Mouse (Mus musculus): ENCODE results near the gene Paip2b. TPM values are rescaled to one million over a fixed set of nuclear protein-coding genes. Genes with fewer than 3 reads are reported as not detected.

The Paip2b gene
- polyA plus RNA-seq (2015; fragmentation: Nextera tagmentation; extraction: Ambion mirVana) = 26.1 and 27.1 TPM in 2 replicates

DNA sequence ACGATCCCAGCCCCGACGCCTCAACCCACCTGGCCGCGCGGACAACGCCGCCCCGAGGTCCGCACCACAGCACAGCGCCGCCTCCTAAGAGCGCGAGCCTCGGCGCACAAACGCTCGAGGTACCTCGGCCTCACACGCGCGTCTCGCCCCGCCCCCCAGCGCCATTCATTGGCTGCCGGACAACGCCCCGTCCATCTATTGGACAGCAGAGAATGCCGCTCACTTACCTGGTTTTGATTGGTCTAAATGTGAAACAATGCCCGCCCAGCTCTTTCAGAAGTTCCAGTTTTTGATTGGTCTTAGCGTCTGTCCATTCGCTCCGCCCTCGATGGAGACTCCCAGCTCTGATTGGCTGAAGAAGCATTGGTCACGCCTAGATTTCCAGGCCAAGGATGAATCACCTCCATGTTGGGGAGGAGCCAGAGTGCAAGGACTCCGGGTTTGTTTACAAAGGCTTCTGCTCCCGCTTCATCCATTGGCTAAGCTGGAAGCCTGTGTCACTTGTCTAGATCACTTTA is at the start of gene Paip2b:
Gene Paip2b, minus strand, starts transcription at position 136 of the 518 bp plus-strand sequence.
- peaks cover 16% of the 10 kb centered on the region for H3K4me1 ChIP-seq (replicated peaks)
- H3K27ac ChIP-seq (replicated peaks) = peak within 1 kb of the TSS; percentile 84
- WGBS = 0% methylated on average over 37 of the region's 37 CpGs
- no peaks in the 10 kb centered on the region for H3K9me3 ChIP-seq
- H3K36me3 ChIP-seq = no peaks in the 10 kb centered on the region
- peak; percentile 99 for ATAC-seq (ENCODE audit: low FRiP score, low read depth)
- peak within 1 kb of the TSS; percentile 56 for H3K4me3 ChIP-seq
- no peaks in the 10 kb centered on the region for H3K27me3 ChIP-seq
- H3K4me2 ChIP-seq = peak within 1 kb of the TSS; percentile 61
- peak within 1 kb of the TSS; percentile 63 for H3K9ac ChIP-seq

DNA sequence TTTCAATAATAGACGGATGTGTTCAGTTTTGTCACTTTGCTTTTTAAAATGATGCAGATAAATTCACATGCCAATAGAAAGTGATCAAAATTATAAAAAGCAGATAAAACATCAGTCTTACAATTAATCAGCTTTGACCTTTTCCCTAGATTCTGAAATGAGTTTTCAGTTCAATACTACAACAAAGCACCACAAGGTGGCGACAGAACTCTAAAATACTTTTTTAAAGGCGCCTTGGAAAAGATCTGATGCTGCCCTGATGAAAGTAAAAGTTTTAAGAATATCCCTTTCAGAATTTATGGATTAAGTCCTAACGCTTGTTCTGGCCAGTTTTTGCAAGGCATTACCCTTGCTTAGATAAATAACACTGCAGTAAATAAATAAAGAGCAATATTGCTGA is 48.3 kb upstream of the Paip2b start:
- ATAC-seq (ENCODE audit: low FRiP score, low read depth) = no peak
- Histone ChIP-seq H3K4me3 (no peak overlapping the region), H3K9me3 (no peaks in the 10 kb centered on the region), H3K27me3 (no peaks in the 10 kb centered on the region), H3K4me2 (no peak overlapping the region), H3K36me3 (no peaks in the 10 kb centered on the region), H3K9ac (no peak overlapping the region), H3K4me1 (replicated peaks) (no peaks in the 10 kb centered on the region), H3K27ac (replicated peaks) (no peak overlapping the region)
- WGBS = 6% methylated on average over 4 of the region's 4 CpGs

DNA sequence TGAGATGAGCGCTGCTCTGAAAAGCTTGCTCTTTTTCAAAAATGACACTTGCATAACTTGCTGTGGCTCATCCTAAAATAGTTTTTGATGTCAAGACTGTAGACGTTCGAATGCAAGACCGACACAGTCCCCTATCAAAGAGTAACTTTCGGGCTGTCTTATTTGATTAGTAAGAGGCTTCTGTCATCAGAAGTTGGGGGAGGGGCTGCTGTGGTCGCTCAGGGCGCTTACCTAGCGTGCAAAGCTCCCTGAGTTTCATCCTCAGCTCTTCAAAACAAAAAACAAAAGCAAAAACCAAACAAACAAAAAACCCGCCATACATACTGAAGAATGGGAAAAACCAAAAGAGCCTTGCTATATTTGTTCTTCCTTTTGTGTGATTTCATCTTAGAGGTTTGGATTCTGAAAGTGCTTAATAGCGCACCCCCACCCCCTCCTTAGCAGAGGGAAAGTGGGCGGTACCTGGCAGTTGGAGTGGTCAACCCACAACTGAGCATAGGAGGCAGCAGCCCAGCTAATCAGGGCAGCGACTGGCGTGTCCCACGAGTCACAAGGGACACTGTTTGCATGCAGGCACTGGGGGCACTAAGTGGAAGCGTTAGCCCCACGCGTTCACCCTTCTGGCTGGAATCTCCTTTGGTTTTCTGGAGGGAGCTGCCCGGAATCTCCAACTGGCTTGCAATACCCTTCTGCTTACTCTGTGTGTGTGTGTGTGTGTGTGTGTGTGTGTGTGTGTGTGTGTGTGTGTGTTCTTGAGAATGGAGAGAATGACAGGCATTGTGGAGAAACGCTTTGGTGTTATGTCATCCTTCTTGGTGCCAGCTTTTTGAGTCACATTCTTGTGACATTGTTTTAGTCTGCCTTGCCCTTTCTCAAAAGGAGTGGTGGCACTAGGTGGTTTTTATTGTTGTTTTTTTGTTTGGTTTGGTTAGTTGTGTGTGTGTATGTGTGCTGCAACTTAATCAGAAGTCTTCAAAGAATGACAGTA is 36.4 kb upstream of the Paip2b start:
- ATAC-seq (ENCODE audit: low FRiP score, low read depth) = peak; percentile 21; the same call in 1 of the 2 replicates
- Histone ChIP-seq H3K36me3 (no peaks in the 10 kb centered on the region), H3K4me3 (peak overlapping the region; percentile 88), H3K4me2 (peak overlapping the region; percentile 100), H3K27ac (replicated peaks) (peak overlapping the region; percentile 72), H3K4me1 (replicated peaks) (peaks cover 17% of the 10 kb centered on the region), H3K27me3 (0 out of 2 replicates have a peak, but pooled peaks cover 2% of the 10 kb centered on the region), H3K9me3 (no peaks in the 10 kb centered on the region), H3K9ac (peak overlapping the region; percentile 71)
- WGBS = 3% methylated on average over 19 of the region's 19 CpGs

DNA sequence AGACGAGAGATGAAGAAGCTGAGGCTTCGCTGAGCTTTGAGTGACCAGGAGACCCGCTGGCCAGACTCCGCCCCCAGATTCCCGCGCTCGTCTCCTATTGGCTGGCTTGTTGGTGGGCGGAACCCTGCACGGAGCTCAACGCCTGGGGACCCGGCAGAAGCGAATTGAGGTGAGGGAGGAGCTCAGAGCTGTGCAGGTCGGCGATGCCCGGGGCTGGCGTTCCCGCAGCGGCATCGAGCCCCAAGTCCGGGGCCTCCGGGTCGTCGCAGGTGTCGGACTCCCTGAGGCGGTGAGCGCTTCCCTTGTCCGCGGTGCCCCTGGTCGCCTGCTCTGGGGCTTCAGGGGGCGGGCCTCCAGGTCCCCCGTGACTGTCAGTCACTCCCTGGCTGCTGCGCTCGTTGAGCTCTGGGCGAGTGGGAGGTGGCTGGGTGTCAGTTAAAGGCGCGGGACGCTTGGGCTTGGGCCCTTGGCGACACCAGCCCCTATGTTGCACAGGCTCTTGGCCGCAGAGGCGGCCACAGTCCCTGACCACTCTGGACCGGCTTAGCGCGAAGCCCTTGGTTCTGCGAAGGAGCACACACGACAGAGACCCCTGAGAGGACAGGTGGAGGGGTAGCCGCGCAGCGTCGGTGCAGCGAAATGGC is 35.5 kb upstream of the Paip2b start, which contains the start of gene Zfp638:
Gene Zfp638, plus strand, starts transcription at position 156 of the 644 bp plus-strand sequence.
- 0 out of 2 replicates have a peak, but pooled peaks cover 2% of the 10 kb centered on the region for H3K27me3 ChIP-seq
- WGBS = under 1% methylated on average over 50 of the region's 50 CpGs
- H3K4me3 ChIP-seq = peak within 1 kb of the TSS; percentile 88
- H3K9me3 ChIP-seq = no peaks in the 10 kb centered on the region
- H3K4me1 ChIP-seq (replicated peaks) = peaks cover 17% of the 10 kb centered on the region
- peak within 1 kb of the TSS; percentile 100 for H3K4me2 ChIP-seq
- H3K36me3 ChIP-seq = no peaks in the 10 kb centered on the region
- peak; percentile 97 for ATAC-seq (ENCODE audit: low FRiP score, low read depth)
- H3K27ac ChIP-seq (replicated peaks) = peak within 1 kb of the TSS; percentile 72
- peak within 1 kb of the TSS; percentile 71 for H3K9ac ChIP-seq

DNA sequence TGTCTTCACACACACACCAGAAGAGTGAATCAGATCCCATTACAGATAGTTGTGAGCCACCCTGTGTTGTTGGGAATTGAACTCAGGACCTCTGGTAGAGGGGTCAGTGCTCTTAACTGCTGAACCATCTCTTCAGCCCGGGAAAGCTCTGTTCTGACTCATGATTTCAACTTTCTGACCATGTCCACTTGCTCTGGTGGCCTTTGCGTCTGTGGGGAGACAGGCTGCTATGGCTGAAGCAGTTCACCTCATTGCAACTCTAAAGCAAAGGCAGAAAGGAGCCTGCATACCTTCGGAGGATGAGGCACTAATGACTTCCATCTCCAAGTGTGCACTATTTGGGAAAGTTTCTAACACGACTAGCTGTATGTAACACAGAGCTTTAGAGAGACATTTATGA is 34.9 kb upstream of the Paip2b start:
- WGBS = 34% methylated on average over 4 of the region's 4 CpGs
- Histone ChIP-seq H3K36me3 (no peaks in the 10 kb centered on the region), H3K4me3 (peak overlapping the region; percentile 88), H3K9ac (no peak overlapping the region), H3K27me3 (0 out of 2 replicates have a peak, but pooled peaks cover 2% of the 10 kb centered on the region), H3K4me2 (peak overlapping the region; percentile 100), H3K4me1 (replicated peaks) (peaks cover 17% of the 10 kb centered on the region), H3K27ac (replicated peaks) (no peak overlapping the region), H3K9me3 (no peaks in the 10 kb centered on the region)
- ATAC-seq (ENCODE audit: low FRiP score, low read depth) = peak; percentile 20; the same call in 1 of the 2 replicates

DNA sequence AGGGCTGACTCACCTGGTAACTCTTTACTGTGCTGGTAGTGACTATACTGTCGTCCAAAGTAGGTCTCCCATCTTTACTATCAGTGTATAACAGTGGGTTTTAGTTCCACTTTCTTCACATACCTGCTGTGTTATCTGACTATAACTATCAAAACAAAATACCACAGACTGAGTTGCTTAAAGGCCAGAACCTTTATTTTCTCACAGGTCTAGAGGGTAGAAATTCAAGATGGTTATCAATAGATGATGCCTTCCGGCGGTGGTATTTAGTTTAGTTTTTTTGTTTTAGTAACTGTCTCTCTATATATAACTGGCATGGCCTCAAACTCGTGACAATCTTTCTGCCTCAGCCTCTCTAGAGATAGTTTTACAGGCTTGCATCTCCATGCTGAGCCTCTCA is 32.0 kb upstream of the Paip2b start:
- no peaks in the 10 kb centered on the region for H3K9me3 ChIP-seq
- no peaks in the 10 kb centered on the region for H3K36me3 ChIP-seq
- no peak for ATAC-seq (ENCODE audit: low FRiP score, low read depth)
- no peak overlapping the region for H3K4me2 ChIP-seq
- H3K27ac ChIP-seq (replicated peaks) = no peak overlapping the region
- peaks cover 17% of the 10 kb centered on the region for H3K4me1 ChIP-seq (replicated peaks)
- H3K9ac ChIP-seq = no peak overlapping the region
- H3K27me3 ChIP-seq = 0 out of 2 replicates have a peak, but pooled peaks cover 2% of the 10 kb centered on the region
- no peak overlapping the region for H3K4me3 ChIP-seq
- WGBS = 79% methylated on average over 4 of the region's 4 CpGs

DNA sequence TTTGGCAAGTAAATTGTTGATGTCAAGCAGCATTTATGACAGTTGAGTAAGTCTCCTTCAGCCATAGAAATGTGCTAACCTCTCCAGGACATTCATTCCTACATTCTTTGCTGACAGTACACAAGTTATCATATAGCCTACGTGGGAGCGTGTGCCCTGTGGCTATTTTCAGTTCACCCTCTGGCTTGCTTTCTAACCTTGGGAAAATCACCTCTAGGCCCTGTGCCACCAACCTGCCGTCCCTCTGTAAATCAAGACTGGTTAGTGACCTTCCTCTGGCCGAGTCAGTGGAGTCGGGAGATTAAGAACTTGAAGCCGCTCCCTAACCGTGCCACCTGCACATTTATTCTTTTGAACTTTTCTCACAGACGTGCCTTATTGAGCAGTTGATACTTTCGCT is 28.5 kb upstream of the Paip2b start:
- H3K27ac ChIP-seq (replicated peaks) = no peak overlapping the region

DNA sequence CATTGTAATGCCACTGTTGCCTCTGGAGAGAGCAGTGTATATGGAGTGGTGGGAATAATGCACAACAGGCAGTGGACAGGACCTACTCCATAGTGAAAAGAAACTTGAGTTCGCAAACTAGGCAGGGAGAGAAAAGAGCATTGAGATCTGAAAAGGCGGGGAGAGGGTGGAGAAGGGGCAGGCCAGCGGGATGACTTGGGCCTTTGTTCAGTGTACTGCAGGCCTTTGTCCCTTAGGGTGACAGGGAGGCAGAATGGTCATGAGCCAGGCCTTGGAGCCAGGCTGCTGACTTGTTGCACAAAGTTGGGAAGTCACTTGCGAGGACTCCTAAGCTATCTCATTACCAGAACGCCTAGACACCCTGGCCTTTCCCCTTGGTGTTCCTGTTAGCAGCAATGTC is 25.9 kb upstream of the Paip2b start:
- H3K27me3 ChIP-seq = no peaks in the 10 kb centered on the region
- H3K9me3 ChIP-seq = no peaks in the 10 kb centered on the region
- no peak overlapping the region for H3K9ac ChIP-seq
- H3K36me3 ChIP-seq = no peaks in the 10 kb centered on the region
- 30% methylated on average over 5 of the region's 5 CpGs for WGBS
- H3K4me3 ChIP-seq = no peak overlapping the region
- no peak overlapping the region for H3K27ac ChIP-seq (replicated peaks)
- no peaks in the 10 kb centered on the region for H3K4me1 ChIP-seq (replicated peaks)
- no peak overlapping the region for H3K4me2 ChIP-seq
- no peak for ATAC-seq (ENCODE audit: low FRiP score, low read depth)

More for the DNA sequence above, 28.5 kb upstream of the Paip2b start:
- Histone ChIP-seq H3K4me1 (replicated peaks) (no peaks in the 10 kb centered on the region), H3K4me2 (no peak overlapping the region), H3K27me3 (no peaks in the 10 kb centered on the region), H3K36me3 (no peaks in the 10 kb centered on the region), H3K9ac (no peak overlapping the region), H3K9me3 (no peaks in the 10 kb centered on the region), H3K4me3 (no peak overlapping the region)
- 93% methylated on average over 9 of the region's 9 CpGs for WGBS
- no peak for ATAC-seq (ENCODE audit: low FRiP score, low read depth)

DNA sequence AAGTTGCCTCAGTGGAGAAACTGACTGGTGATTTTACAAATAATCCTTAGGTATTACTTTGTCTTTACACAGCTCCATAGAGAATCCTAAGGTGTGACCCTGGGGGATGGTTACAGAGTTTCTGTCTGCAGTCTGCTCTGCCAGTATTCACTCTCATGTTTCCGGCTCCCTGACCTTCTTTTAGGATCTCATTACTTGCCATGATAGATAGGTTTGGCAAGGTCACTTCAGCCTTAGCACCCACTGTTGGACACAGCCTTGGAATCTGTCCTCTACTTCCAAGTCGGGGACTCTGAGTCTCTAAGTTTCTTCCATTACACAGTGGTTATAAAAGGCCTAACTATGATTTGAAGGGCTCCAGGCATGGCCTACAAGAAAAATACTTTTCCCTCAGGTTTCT is 17.9 kb upstream of the Paip2b start:
- H3K27me3 ChIP-seq = no peaks in the 10 kb centered on the region
- no peaks in the 10 kb centered on the region for H3K9me3 ChIP-seq
- no peak for ATAC-seq (ENCODE audit: low FRiP score, low read depth)
- H3K36me3 ChIP-seq = no peaks in the 10 kb centered on the region
- no peak overlapping the region for H3K4me3 ChIP-seq
- 91% methylated on average over 2 of the region's 2 CpGs for WGBS
- no peak overlapping the region for H3K27ac ChIP-seq (replicated peaks)
- no peaks in the 10 kb centered on the region for H3K4me1 ChIP-seq (replicated peaks)
- no peak overlapping the region for H3K9ac ChIP-seq
- no peak overlapping the region for H3K4me2 ChIP-seq

DNA sequence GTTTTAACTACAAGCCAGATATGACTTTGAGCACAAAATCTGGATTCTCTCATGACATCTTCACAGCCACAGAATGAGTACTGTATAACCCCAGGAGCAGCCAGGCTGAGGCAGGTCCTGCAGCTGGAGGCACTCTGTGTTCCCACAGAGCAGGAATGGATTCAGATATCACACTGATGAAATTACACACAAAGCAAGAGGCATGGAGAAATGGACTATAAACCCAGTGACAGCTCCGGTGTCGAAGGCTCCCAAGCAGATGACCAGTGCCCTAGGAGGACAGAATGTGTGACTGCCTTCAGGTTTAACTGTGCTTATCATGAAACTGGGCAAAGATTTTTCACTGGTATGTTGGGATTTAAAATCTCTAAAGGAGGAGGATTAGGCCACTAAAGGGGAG is 14.6 kb upstream of the Paip2b start:
- Histone ChIP-seq H3K4me1 (replicated peaks) (no peaks in the 10 kb centered on the region), H3K4me2 (no peak overlapping the region), H3K9me3 (no peaks in the 10 kb centered on the region), H3K27ac (replicated peaks) (no peak overlapping the region), H3K4me3 (no peak overlapping the region), H3K9ac (no peak overlapping the region), H3K27me3 (no peaks in the 10 kb centered on the region), H3K36me3 (no peaks in the 10 kb centered on the region)
- no peak for ATAC-seq (ENCODE audit: low FRiP score, low read depth)
- 88% methylated on average over 2 of the region's 2 CpGs for WGBS

DNA sequence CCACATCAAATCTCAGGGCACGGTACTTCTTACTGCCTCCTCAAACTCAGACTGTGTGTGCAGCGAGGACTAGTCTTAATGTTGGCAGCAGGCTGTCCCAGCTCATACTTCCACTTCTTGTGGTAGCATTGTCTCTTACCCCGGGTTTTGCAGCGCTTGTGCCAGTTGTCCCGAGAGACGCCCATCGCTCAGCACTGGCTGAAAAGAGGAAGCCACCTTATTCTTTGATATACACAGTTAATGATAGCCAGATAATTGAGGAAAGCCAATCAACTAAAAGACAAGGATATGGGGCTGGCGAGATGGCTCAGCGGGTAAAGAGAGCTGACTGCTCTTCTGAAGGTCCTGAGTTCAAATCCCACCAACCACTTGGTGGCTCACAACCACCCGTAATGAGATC is 13.4 kb upstream of the Paip2b start:
- Histone ChIP-seq H3K4me3 (no peak overlapping the region), H3K4me1 (replicated peaks) (no peaks in the 10 kb centered on the region), H3K4me2 (no peak overlapping the region), H3K27ac (replicated peaks) (no peak overlapping the region), H3K9me3 (no peaks in the 10 kb centered on the region), H3K9ac (no peak overlapping the region), H3K27me3 (no peaks in the 10 kb centered on the region), H3K36me3 (no peaks in the 10 kb centered on the region)
- WGBS = 92% methylated on average over 10 of the region's 10 CpGs
- no peak for ATAC-seq (ENCODE audit: low FRiP score, low read depth)

DNA sequence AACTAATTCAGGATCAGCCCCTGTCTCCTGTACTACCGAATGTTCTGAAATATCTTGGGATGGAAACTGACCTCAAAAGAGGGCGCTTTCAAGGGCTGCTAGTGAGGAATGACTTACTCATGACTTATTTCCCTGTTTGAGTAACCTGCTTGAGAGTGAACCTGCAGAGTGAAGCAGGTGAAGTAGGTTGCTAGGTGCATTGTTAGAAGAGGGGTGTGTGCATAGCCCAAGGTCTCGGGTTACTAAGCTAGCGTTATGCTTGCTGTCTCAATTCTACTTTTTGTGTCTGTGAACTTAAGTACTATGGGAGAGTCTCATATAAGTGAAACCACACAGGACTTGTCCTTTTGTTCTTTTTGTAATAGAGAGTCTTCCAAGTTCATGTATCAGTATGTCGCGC is 8.5 kb upstream of the Paip2b start:
- no peak overlapping the region for H3K4me2 ChIP-seq
- 90% methylated on average over 6 of the region's 6 CpGs for WGBS

More for the DNA sequence above, 8.5 kb upstream of the Paip2b start:
- Histone ChIP-seq H3K36me3 (no peaks in the 10 kb centered on the region), H3K4me3 (no peak overlapping the region), H3K27ac (replicated peaks) (no peak overlapping the region), H3K4me1 (replicated peaks) (no peaks in the 10 kb centered on the region), H3K9me3 (no peaks in the 10 kb centered on the region), H3K27me3 (no peaks in the 10 kb centered on the region), H3K9ac (no peak overlapping the region)
- ATAC-seq (ENCODE audit: low FRiP score, low read depth) = no peak
